15 mouse cellular contexts compared by ENCODE assay signal in genomic region chr4:48587526-48587925, GRCm38 (mm10). TPM values are rescaled to one million over a fixed set of nuclear protein-coding genes. Genes with fewer than 3 reads are reported as not detected.
DNase-seq lines count a peak whose midpoint lies in the region; ATAC-seq and TF ChIP-seq lines count a peak whose summit lies in the region.
"Had no signal": no experiment of that assay in that cellular context is flagged by ENCODE, and none has a peak within 500 bp of the region (broad histone marks: within the 10 kb centered on the region; RNA-seq: fewer than 3 reads in every experiment).

No protein-coding gene starts in this region.

- ATAC-seq in embryonic facial prominence, embryonic 11.5 days (replicated peaks; ENCODE audit: insufficient number of reproducible peaks, low FRiP score, low TSS enrichment, low read depth), result no peak
- no peak for ATAC-seq in kidney, postnatal 0 days (replicated peaks; ENCODE audit: low FRiP score, low read depth)
- no peak for ATAC-seq in kidney, embryonic 14.5 days (ENCODE audit: low FRiP score, low TSS enrichment)
- no peak for ATAC-seq in midbrain, embryonic 13.5 days
- ATAC-seq in midbrain, embryonic 16.5 days, result no peak
- ATAC-seq in erythroblast, adult 5-6 weeks (replicated peaks; ENCODE audit: low FRiP score, poor library complexity, severe bottlenecking), result no peak
- ATAC-seq: forebrain, embryonic 15.5 days had no signal

- H3K9me3 ChIP-seq in embryonic facial prominence, embryonic 11.5 days (replicated peaks; ENCODE audit: control insufficient read depth, low read length), result no peaks in the 10 kb centered on the region
- H3K9me3 ChIP-seq in embryonic facial prominence, embryonic 10.5 days, result no peaks in the 10 kb centered on the region; the same call in 1 of the 2 replicates
- no peaks in the 10 kb centered on the region for H3K9me3 ChIP-seq in kidney, postnatal 0 days (replicated peaks; ENCODE audit: low read length)
- peaks cover 3% of the 10 kb centered on the region; the same call in 1 of the 2 replicates for H3K9me3 ChIP-seq in kidney, embryonic 14.5 days (ENCODE audit: control insufficient read depth, low read length)
- H3K9me3 ChIP-seq in midbrain, embryonic 13.5 days, result no peaks in the 10 kb centered on the region
- no peaks in the 10 kb centered on the region for H3K9me3 ChIP-seq in midbrain, embryonic 16.5 days (replicated peaks; ENCODE audit: control insufficient read depth, low read length, poor library complexity, severe bottlenecking)
- H3K9me3 ChIP-seq: embryonic facial prominence, embryonic 15.5 days; forebrain, embryonic 15.5 days; hindbrain, embryonic 15.5 days had no signal

- H3K4me2 ChIP-seq in embryonic facial prominence, embryonic 11.5 days (ENCODE audit: low read depth, low read length), result no peak overlapping the region
- H3K4me2 ChIP-seq in kidney, postnatal 0 days (ENCODE audit: low read length), result no peak overlapping the region
- H3K4me2 ChIP-seq in kidney, embryonic 14.5 days (replicated peaks; ENCODE audit: low read depth, low read length), result no peak overlapping the region
- peak overlapping the region; percentile 80; the same call in 1 of the 2 replicates for H3K4me2 ChIP-seq in midbrain, embryonic 13.5 days (replicated peaks)
- H3K4me2 ChIP-seq in midbrain, embryonic 16.5 days (ENCODE audit: low read length), result no peak overlapping the region
- H3K4me2 ChIP-seq: embryonic facial prominence, embryonic 15.5 days had no signal

- TF ChIP-seq POLR2A in cortical plate, adult 2 months (IDR thresholded peaks at IDR 0.05; ENCODE audit: extremely low read depth, insufficient read depth, low read length), result no peak

- TF ChIP-seq CTCF in kidney, postnatal 0 days (IDR thresholded peaks at IDR 0.05; ENCODE audit: low read depth), result peak; percentile 46
- peak; percentile 24; the same call in 1 of the 2 replicates for TF ChIP-seq CTCF in cortical plate, adult 2 months (IDR thresholded peaks at IDR 0.05; ENCODE audit: extremely low read depth, insufficient read depth, low read length)

- H3K9ac ChIP-seq in embryonic facial prominence, embryonic 11.5 days (replicated peaks; ENCODE audit: low read length), result no peak overlapping the region
- H3K9ac ChIP-seq in kidney, postnatal 0 days (ENCODE audit: low read depth, low read length), result no peak overlapping the region
- no peak overlapping the region for H3K9ac ChIP-seq in kidney, embryonic 14.5 days (ENCODE audit: low read depth, low read length)
- H3K9ac ChIP-seq in midbrain, embryonic 13.5 days (replicated peaks), result no peak overlapping the region
- H3K9ac ChIP-seq in midbrain, embryonic 16.5 days (ENCODE audit: low read depth, low read length), result no peak overlapping the region
- H3K9ac ChIP-seq: embryonic facial prominence, embryonic 15.5 days; forebrain, embryonic 15.5 days had no signal

- DNase-seq in embryonic facial prominence, embryonic 11.5 days (ENCODE audit: low spot score), result peak; percentile 15
- DNase-seq in embryonic facial prominence, embryonic 10.5 days (ENCODE audit: low spot score), result no peak
- DNase-seq in kidney, postnatal 0 days (ENCODE audit: low spot score), result no peak
- DNase-seq: adrenal gland, postnatal 36 days; gastrocnemius, postnatal 14 days; kidney, adult 9 months; thymus, postnatal 14 days had no signal

- no peaks in the 10 kb centered on the region for H3K36me3 ChIP-seq in embryonic facial prominence, embryonic 11.5 days (replicated peaks; ENCODE audit: control insufficient read depth, insufficient read depth, low read depth, low read length)
- H3K36me3 ChIP-seq in embryonic facial prominence, embryonic 10.5 days (replicated peaks), result peaks cover 43% of the 10 kb centered on the region
- H3K36me3 ChIP-seq in kidney, postnatal 0 days (ENCODE audit: insufficient read depth, low read length), result no peaks in the 10 kb centered on the region
- peaks cover 3% of the 10 kb centered on the region; the same call in 1 of the 2 replicates for H3K36me3 ChIP-seq in kidney, embryonic 14.5 days (ENCODE audit: control insufficient read depth, insufficient read depth, low read length)
- no peaks in the 10 kb centered on the region for H3K36me3 ChIP-seq in midbrain, embryonic 13.5 days
- no peaks in the 10 kb centered on the region for H3K36me3 ChIP-seq in midbrain, embryonic 16.5 days (ENCODE audit: control insufficient read depth, insufficient read depth, low read length)
- H3K36me3 ChIP-seq: embryonic facial prominence, embryonic 15.5 days; forebrain, embryonic 15.5 days; hindbrain, embryonic 15.5 days had no signal

- H3K4me3 ChIP-seq in embryonic facial prominence, embryonic 11.5 days (ENCODE audit: low read depth, low read length), result no peak overlapping the region
- no peak overlapping the region for H3K4me3 ChIP-seq in embryonic facial prominence, embryonic 10.5 days
- no peak overlapping the region for H3K4me3 ChIP-seq in kidney, postnatal 0 days (replicated peaks; ENCODE audit: low read depth, low read length)
- no peak overlapping the region for H3K4me3 ChIP-seq in kidney, embryonic 14.5 days (ENCODE audit: low read length)
- peak overlapping the region; percentile 97; the same call in 1 of the 2 replicates for H3K4me3 ChIP-seq in midbrain, embryonic 13.5 days (replicated peaks)
- H3K4me3 ChIP-seq in midbrain, embryonic 16.5 days (ENCODE audit: low read depth, low read length), result no peak overlapping the region
- H3K4me3 ChIP-seq in cortical plate, adult 2 months (ENCODE audit: insufficient read depth, low read length), result no peak overlapping the region; the same call in 1 of the 2 replicates

- 93% methylated on average over 2 of the region's 2 CpGs for WGBS in embryonic facial prominence, embryonic 11.5 days
- 97% methylated on average over 2 of the region's 2 CpGs for WGBS in embryonic facial prominence, embryonic 10.5 days
- WGBS in kidney, postnatal 0 days, result 95% methylated on average over 2 of the region's 2 CpGs
- WGBS in kidney, embryonic 14.5 days, result 98% methylated on average over 2 of the region's 2 CpGs
- 96% methylated on average over 2 of the region's 2 CpGs for WGBS in midbrain, embryonic 13.5 days
- 97% methylated on average over 2 of the region's 2 CpGs for WGBS in midbrain, embryonic 16.5 days

- no peaks in the 10 kb centered on the region for H3K27me3 ChIP-seq in embryonic facial prominence, embryonic 11.5 days (ENCODE audit: control insufficient read depth, insufficient read depth, low read length)
- no peaks in the 10 kb centered on the region for H3K27me3 ChIP-seq in embryonic facial prominence, embryonic 10.5 days (replicated peaks; ENCODE audit: low read depth, poor library complexity, severe bottlenecking)
- no peaks in the 10 kb centered on the region for H3K27me3 ChIP-seq in kidney, postnatal 0 days (ENCODE audit: insufficient read depth, low read length)
- no peaks in the 10 kb centered on the region for H3K27me3 ChIP-seq in kidney, embryonic 14.5 days (ENCODE audit: control insufficient read depth, insufficient read depth, low read length)
- no peaks in the 10 kb centered on the region for H3K27me3 ChIP-seq in midbrain, embryonic 13.5 days
- H3K27me3 ChIP-seq in midbrain, embryonic 16.5 days (ENCODE audit: control insufficient read depth, insufficient read depth, low read depth, low read length), result no peaks in the 10 kb centered on the region
- H3K27me3 ChIP-seq: embryonic facial prominence, embryonic 15.5 days; forebrain, embryonic 15.5 days; hindbrain, embryonic 15.5 days had no signal

- H3K27ac ChIP-seq in embryonic facial prominence, embryonic 11.5 days (replicated peaks; ENCODE audit: low read depth, low read length), result no peak overlapping the region
- no peak overlapping the region for H3K27ac ChIP-seq in embryonic facial prominence, embryonic 10.5 days (replicated peaks)
- no peak overlapping the region for H3K27ac ChIP-seq in kidney, postnatal 0 days
- no peak overlapping the region for H3K27ac ChIP-seq in kidney, embryonic 14.5 days (ENCODE audit: low read depth, low read length)
- H3K27ac ChIP-seq in midbrain, embryonic 13.5 days, result no peak overlapping the region
- no peak overlapping the region for H3K27ac ChIP-seq in midbrain, embryonic 16.5 days (ENCODE audit: low read length)
- H3K27ac ChIP-seq in cortical plate, adult 2 months (ENCODE audit: insufficient read depth, low read length), result no peak overlapping the region
- H3K27ac ChIP-seq: embryonic facial prominence, embryonic 15.5 days; forebrain, embryonic 15.5 days; hindbrain, embryonic 15.5 days had no signal

- H3K4me1 ChIP-seq in embryonic facial prominence, embryonic 11.5 days (ENCODE audit: control insufficient read depth, insufficient read depth, low read length), result no peaks in the 10 kb centered on the region
- peaks cover 18% of the 10 kb centered on the region for H3K4me1 ChIP-seq in embryonic facial prominence, embryonic 10.5 days
- no peaks in the 10 kb centered on the region for H3K4me1 ChIP-seq in kidney, postnatal 0 days (replicated peaks; ENCODE audit: insufficient read depth, low read length)
- H3K4me1 ChIP-seq in kidney, embryonic 14.5 days (ENCODE audit: control insufficient read depth, insufficient read depth, low read length), result 0 out of 2 replicates have a peak, but pooled peaks cover 3% of the 10 kb centered on the region
- H3K4me1 ChIP-seq in midbrain, embryonic 13.5 days (replicated peaks), result peaks cover 58% of the 10 kb centered on the region
- peaks cover 25% of the 10 kb centered on the region for H3K4me1 ChIP-seq in midbrain, embryonic 16.5 days (ENCODE audit: control insufficient read depth, insufficient read depth, low read length)
- peaks cover 6% of the 10 kb centered on the region; the same call in 1 of the 2 replicates for H3K4me1 ChIP-seq in cortical plate, adult 2 months (ENCODE audit: control insufficient read depth, insufficient read depth, low read length)

RNA-seq across cellular contexts. Expression of gene Tmeff1, which starts 2.6 kb away (rescaled TPM):
- polyA plus RNA-seq in embryonic facial prominence, embryonic 11.5 days (2014; fragmentation: Nextera tagmentation; extraction: Ambion mirVana), result 147 and 161 TPM in 2 replicates
- 110 and 112 TPM in 2 replicates for polyA plus RNA-seq in embryonic facial prominence, embryonic 10.5 days (2016; fragmentation: Nextera tagmentation; extraction: Ambion mirVana)
- polyA plus RNA-seq in kidney, postnatal 0 days (2015; fragmentation: Nextera tagmentation; extraction: Ambion mirVana), result 33.9 and 37.7 TPM in 2 replicates
- 69.0 and 93.4 TPM in 2 replicates for polyA plus RNA-seq in kidney, embryonic 14.5 days (2014; fragmentation: Nextera tagmentation; extraction: Ambion mirVana)
- polyA plus RNA-seq in midbrain, embryonic 13.5 days (2015; fragmentation: Nextera tagmentation; extraction: Ambion mirVana), result 196 and 263 TPM in 2 replicates
- polyA plus RNA-seq in midbrain, embryonic 16.5 days (2015; fragmentation: Nextera tagmentation; extraction: Ambion mirVana), result 228 and 263 TPM in 2 replicates
- 99.5 and 106 TPM in 2 replicates for polyA plus RNA-seq in cortical plate, adult 2 months (2012; rRNA removed)
- not detected in 2 replicates for total RNA-seq in erythroblast, adult 5-6 weeks (2015; ENCODE audit: low replicate concordance)
- not detected in 2 replicates for total RNA-seq in erythroblast, adult 5-6 weeks (2017; ENCODE audit: low replicate concordance)

RNA-seq across cellular contexts. Expression of gene Msantd3, which starts 47.8 kb away (rescaled TPM):
- 59.4 and 66.3 TPM in 2 replicates for polyA plus RNA-seq in embryonic facial prominence, embryonic 11.5 days (2014; fragmentation: Nextera tagmentation; extraction: Ambion mirVana)
- polyA plus RNA-seq in embryonic facial prominence, embryonic 10.5 days (2016; fragmentation: Nextera tagmentation; extraction: Ambion mirVana), result 53.9 and 60.7 TPM in 2 replicates
- 28.8 and 30.7 TPM in 2 replicates for polyA plus RNA-seq in kidney, postnatal 0 days (2015; fragmentation: Nextera tagmentation; extraction: Ambion mirVana)
- 32.1 and 38.6 TPM in 2 replicates for polyA plus RNA-seq in kidney, embryonic 14.5 days (2014; fragmentation: Nextera tagmentation; extraction: Ambion mirVana)
- 45.6 and 50.3 TPM in 2 replicates for polyA plus RNA-seq in midbrain, embryonic 13.5 days (2015; fragmentation: Nextera tagmentation; extraction: Ambion mirVana)
- 23.6 and 29.8 TPM in 2 replicates for polyA plus RNA-seq in midbrain, embryonic 16.5 days (2015; fragmentation: Nextera tagmentation; extraction: Ambion mirVana)
- polyA plus RNA-seq in cortical plate, adult 2 months (2012; rRNA removed), result 23.6 and 23.9 TPM in 2 replicates
- total RNA-seq in erythroblast, adult 5-6 weeks (2015; ENCODE audit: low replicate concordance), result 3.7 and 15.5 TPM in 2 replicates
- 3.7 and 13.7 TPM in 2 replicates for total RNA-seq in erythroblast, adult 5-6 weeks (2017; ENCODE audit: low replicate concordance)
